13 mouse cellular contexts compared by ENCODE assay signal in the genomic region with DNA sequence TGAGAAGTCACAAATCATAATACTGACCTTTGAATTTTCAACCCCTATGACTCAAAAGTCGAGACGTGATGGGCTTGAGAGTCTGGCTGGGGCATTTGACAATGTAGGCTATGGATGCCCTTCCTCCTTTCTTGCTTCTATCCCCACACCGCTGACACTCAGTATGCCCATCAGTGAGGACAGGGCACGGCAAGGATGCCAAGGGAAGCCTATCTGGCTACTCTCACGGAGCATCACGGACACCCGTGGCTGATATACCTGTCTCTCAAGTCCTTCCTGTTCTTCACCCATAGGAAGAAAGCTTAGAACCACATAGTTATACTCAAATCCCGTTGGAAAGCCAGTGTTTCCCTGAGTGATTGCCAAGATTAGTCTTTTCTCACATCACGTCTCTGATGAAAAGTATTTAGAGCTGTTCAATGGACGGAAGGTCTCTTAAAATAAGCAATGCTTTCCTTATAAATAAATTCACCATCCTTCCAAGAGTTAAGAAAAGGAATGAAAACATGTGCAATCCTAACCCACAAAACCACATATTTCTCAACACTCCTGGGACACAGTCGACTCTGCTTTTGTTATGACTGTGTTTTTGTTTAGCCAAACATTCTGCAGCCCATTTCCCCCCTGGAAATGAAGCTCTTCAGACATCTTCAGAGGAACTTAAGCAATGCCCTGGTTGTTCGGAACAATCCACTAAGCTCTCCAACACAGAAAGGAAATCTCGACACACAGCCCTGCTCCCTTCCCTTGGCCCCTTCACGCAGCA.
DNase-seq lines count a peak whose midpoint lies in the region; ATAC-seq and TF ChIP-seq lines count a peak whose summit lies in the region.
"Had no signal": no experiment of that assay in that cellular context is flagged by ENCODE, and none has a peak within 500 bp of the region (broad histone marks: within the 10 kb centered on the region; RNA-seq: fewer than 3 reads in every experiment).

No protein-coding gene starts in this region.

- no peak overlapping the region for H3K9ac ChIP-seq in heart, adult 2 months (ENCODE audit: low read depth, low read length)
- H3K9ac ChIP-seq in CH12.LX (ENCODE audit: insufficient read depth, low read depth), result no peak overlapping the region
- no peak overlapping the region for H3K9ac ChIP-seq in forebrain, embryonic 16.5 days (replicated peaks; ENCODE audit: low read depth, low read length)
- H3K9ac ChIP-seq: forebrain, embryonic 15.5 days; heart, embryonic 15.5 days had no signal

- TF ChIP-seq EP300 in heart, adult 2 months (IDR thresholded peaks at IDR 0.05; ENCODE audit: insufficient read depth, low read depth, low read length), result peak; percentile 49; the same call in 1 of the 2 replicates
- TF ChIP-seq EP300 in CH12.LX (IDR thresholded peaks at IDR 0.05; ENCODE audit: low read length), result no peak

- H3K36me3 ChIP-seq in heart, adult 2 months (ENCODE audit: control insufficient read depth, insufficient read depth, low read length), result peaks cover 5% of the 10 kb centered on the region
- peaks cover 67 to 88% of the 10 kb centered on the region in 2 experiments for H3K36me3 ChIP-seq in CH12.LX (replicated peaks in 1 of 2; ENCODE audit: control insufficient read depth in 1 of 2, insufficient read depth in 1 of 2, low read length in 1 of 2)
- H3K36me3 ChIP-seq in forebrain, embryonic 16.5 days (ENCODE audit: control insufficient read depth, insufficient read depth), result no peaks in the 10 kb centered on the region
- H3K36me3 ChIP-seq: forebrain, embryonic 15.5 days had no signal

- intact Hi-C loops in heart, adult 2 months (cut with DNase I), result no loop called here
- intact Hi-C loops in heart, postnatal 14 days (cut with DNase I), result loop anchor here (2.0 kb wide), 1 partner anchor 18 kb away; no protein-coding TSS in a partner anchor

- no peak overlapping the region for H3K4me3 ChIP-seq in heart, adult 2 months
- H3K4me3 ChIP-seq in CH12.LX (replicated peaks in 1 of 3; ENCODE audit: low read depth in 2 of 3, low read length in 2 of 3, poor library complexity in 1 of 3), result no peak overlapping the region
- no peak overlapping the region for H3K4me3 ChIP-seq in forebrain, embryonic 16.5 days (replicated peaks; ENCODE audit: low read length)
- H3K4me3 ChIP-seq: forebrain, embryonic 15.5 days; heart, embryonic 15.5 days had no signal

- ATAC-seq in megakaryocyte, adult 5-6 weeks (ENCODE audit: poor library complexity, severe bottlenecking), result peak; percentile 76
- ATAC-seq in forebrain, embryonic 16.5 days, result no peak
- ATAC-seq: forebrain, embryonic 15.5 days; inflammation-experienced regulatory T-cells, adult 6 months had no signal

- TF ChIP-seq RAD21 in CH12.LX (IDR thresholded peaks at IDR 0.05; ENCODE audit: low read depth, low read length), result no peak

- TF ChIP-seq CTCF in heart, adult 2 months (IDR thresholded peaks at IDR 0.05), result no peak
- TF ChIP-seq CTCF in CH12.LX (conservative IDR thresholded peaks at IDR 0.05 in 1 of 2, IDR thresholded peaks at IDR 0.05 in 1 of 2; ENCODE audit: low read depth in 2 of 2, low read length in 2 of 2), result no peak

- no peak overlapping the region for H3K4me2 ChIP-seq in CH12.LX (ENCODE audit: insufficient read depth, low read depth, poor library complexity, severe bottlenecking)
- no peak overlapping the region for H3K4me2 ChIP-seq in forebrain, embryonic 16.5 days (ENCODE audit: low read length)
- H3K4me2 ChIP-seq: forebrain, embryonic 15.5 days; heart, embryonic 15.5 days had no signal

- dilution Hi-C loops in CH12.LX (cut with MboI; ENCODE audit: extremely low pct_ligation_motif_present, extremely low pct_unique_long_range_greater_than_20kb, low sequenced_read_pairs), result no loop called here

- H3K27me3 ChIP-seq in heart, adult 2 months (ENCODE audit: control insufficient read depth, insufficient read depth, low read length), result no peaks in the 10 kb centered on the region
- H3K27me3 ChIP-seq in CH12.LX (replicated peaks), result no peaks in the 10 kb centered on the region
- no peaks in the 10 kb centered on the region for H3K27me3 ChIP-seq in forebrain, embryonic 16.5 days (replicated peaks; ENCODE audit: control insufficient read depth, insufficient read depth, low read length)
- H3K27me3 ChIP-seq: forebrain, embryonic 15.5 days; heart, embryonic 15.5 days had no signal

- peaks cover 11% of the 10 kb centered on the region for H3K4me1 ChIP-seq in heart, adult 2 months (ENCODE audit: control insufficient read depth, insufficient read depth, low read length)
- peaks cover 5 to 34% of the 10 kb centered on the region in 2 experiments for H3K4me1 ChIP-seq in CH12.LX (ENCODE audit: control insufficient read depth in 1 of 2, insufficient read depth in 2 of 2)
- 0 out of 2 replicates have a peak, but pooled peaks cover 3% of the 10 kb centered on the region for H3K4me1 ChIP-seq in forebrain, embryonic 16.5 days (replicated peaks; ENCODE audit: control insufficient read depth, insufficient read depth, low read length)
- H3K4me1 ChIP-seq: forebrain, embryonic 15.5 days; heart, embryonic 15.5 days had no signal

- TF ChIP-seq POLR2A in heart, adult 2 months (IDR thresholded peaks at IDR 0.05; ENCODE audit: insufficient read depth, low read depth, low read length), result no peak
- no peak for TF ChIP-seq POLR2A in CH12.LX (IDR thresholded peaks at IDR 0.05; ENCODE audit: low read depth, low read length)

- WGBS in heart, adult 2 months, result 45% methylated on average over 14 of the region's 14 CpGs
- WGBS in forebrain, embryonic 16.5 days, result 59% methylated on average over 14 of the region's 14 CpGs

- in situ Hi-C loops in CH12.LX (cut with MboI; ENCODE audit: low pct_ligation_motif_present, low pct_unique_long_range_greater_than_20kb, low sequenced_read_pairs), result no loop called here

- no peaks in the 10 kb centered on the region; the same call in none of the 2 replicates for H3K79me2 ChIP-seq in heart, adult 2 months (replicated peaks; ENCODE audit: control insufficient read depth, insufficient read depth, low read length)
- peaks cover 81% of the 10 kb centered on the region for H3K79me2 ChIP-seq in CH12.LX (replicated peaks; ENCODE audit: control insufficient read depth, extremely low read depth, insufficient read depth, poor library complexity, severe bottlenecking)

- H3K9me3 ChIP-seq in CH12.LX (replicated peaks; ENCODE audit: low read length), result no peaks in the 10 kb centered on the region
- no peaks in the 10 kb centered on the region for H3K9me3 ChIP-seq in forebrain, embryonic 16.5 days (ENCODE audit: control insufficient read depth, low read length)
- H3K9me3 ChIP-seq: forebrain, embryonic 15.5 days; heart, embryonic 15.5 days had no signal

- peak overlapping the region; percentile 66 for H3K27ac ChIP-seq in heart, adult 2 months
- no peak overlapping the region for H3K27ac ChIP-seq in CH12.LX (ENCODE audit: insufficient read depth, low read depth)
- no peak overlapping the region for H3K27ac ChIP-seq in forebrain, embryonic 16.5 days (ENCODE audit: low read length)
- H3K27ac ChIP-seq: forebrain, embryonic 15.5 days; heart, embryonic 15.5 days had no signal

- DNase-seq in heart, adult 2 months, result peak in 1 of 2 experiments; percentile 62
- DNase-seq in heart, postnatal 14 days, result no peak
- no peak for DNase-seq in CH12.LX (ENCODE audit: extremely low read depth)
- peak; percentile 93 for DNase-seq in fibroblast of lung, adult 2 months (ENCODE audit: low read depth)
- no peak for DNase-seq in adrenal gland, postnatal 14 days
- no peak for DNase-seq in neural tube, embryonic 10.5 days (ENCODE audit: extremely low spot score, low spot score)
- DNase-seq: kidney, postnatal 4 days; thymus, postnatal 14 days had no signal

TF ChIP-seq in CH12.LX, 34 proteins besides CTCF, POLR2A, EP300 and RAD21:
- no peak for TF ChIP-seq IRF4 (IDR thresholded peaks at IDR 0.05; ENCODE audit: low read depth, low read length)
- peak; percentile 13; the same call in 1 of the 2 replicates for TF ChIP-seq POLR2AphosphoS2 (IDR thresholded peaks at IDR 0.05; ENCODE audit: low read depth, low read length)
- TF ChIP-seq MAZ (IDR thresholded peaks at IDR 0.05; ENCODE audit: low read depth, low read length), result no peak
- no peak for TF ChIP-seq E2F4 (IDR thresholded peaks at IDR 0.05; ENCODE audit: insufficient replicate concordance, low read depth, low read length)
- no peak for TF ChIP-seq GABPA (IDR thresholded peaks at IDR 0.05; ENCODE audit: insufficient replicate concordance, low read depth, low read length)
- no peak for TF ChIP-seq CHD2 (IDR thresholded peaks at IDR 0.05; ENCODE audit: low read length)
- TF ChIP-seq CHD1 (IDR thresholded peaks at IDR 0.05; ENCODE audit: low read depth, low read length), result no peak
- TF ChIP-seq MAX (IDR thresholded peaks at IDR 0.05; ENCODE audit: low read length), result no peak
TF ChIP-seq in CH12.LX: peak in this region for 1.
